Mouse (Mus musculus) cerebellum, adult 2 months (tissue): Measurements from ENCODE around the gene Gab1.

Experiments used
- CTCF ChIP-seq: fragments of 200-500 bp; IDR thresholded peaks from 2 replicates; pipeline ENCODE4 v1.5.1; 2011; ENCODE audit warnings: low read depth, mild to moderate bottlenecking, control low read depth, low read length, moderate library complexity, borderline replicate concordance; ENCODE audit not compliant: insufficient read depth
- POLR2A ChIP-seq: fragments of 200-500 bp; IDR thresholded peaks from 2 replicates; pipeline ENCODE4 v1.6.1; 2011; ENCODE audit warnings: low read length, control low read depth, borderline replicate concordance; ENCODE audit not compliant: insufficient read depth

DNA sequence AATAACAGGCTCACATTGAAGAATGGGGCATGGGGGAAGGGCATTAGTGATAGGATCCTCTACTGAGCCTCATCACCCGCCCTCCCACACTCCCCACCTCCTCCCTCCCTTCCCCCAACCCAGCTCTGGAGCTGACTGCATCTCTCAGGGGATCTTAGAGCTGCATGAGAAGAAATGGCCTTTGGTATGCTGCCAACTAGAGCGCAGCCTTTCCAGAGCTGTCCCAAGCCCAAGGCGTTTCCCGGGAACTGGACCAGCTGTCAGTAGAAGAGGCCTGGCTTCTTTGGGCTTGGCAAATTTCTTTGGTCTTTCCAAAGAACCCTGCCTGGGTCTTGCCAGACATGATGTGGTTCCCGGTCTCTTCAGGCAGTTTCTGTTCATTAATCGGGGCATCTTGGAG is 42.3 kb upstream of the Gab1 start:
- TF ChIP-seq CTCF: no peak
- TF ChIP-seq POLR2A: no peak
